Mouse (Mus musculus): ENCODE results near the gene Olfr95. TPM values are rescaled to one million over a fixed set of nuclear protein-coding genes. Genes with fewer than 3 reads are reported as not detected.
A peak's percentile ranks its signal among the peaks of the same experiment; 100 is the strongest.

The Olfr95 gene
- polyA plus RNA-seq, 1 experiment from 2014 or later: not detected

DNA sequence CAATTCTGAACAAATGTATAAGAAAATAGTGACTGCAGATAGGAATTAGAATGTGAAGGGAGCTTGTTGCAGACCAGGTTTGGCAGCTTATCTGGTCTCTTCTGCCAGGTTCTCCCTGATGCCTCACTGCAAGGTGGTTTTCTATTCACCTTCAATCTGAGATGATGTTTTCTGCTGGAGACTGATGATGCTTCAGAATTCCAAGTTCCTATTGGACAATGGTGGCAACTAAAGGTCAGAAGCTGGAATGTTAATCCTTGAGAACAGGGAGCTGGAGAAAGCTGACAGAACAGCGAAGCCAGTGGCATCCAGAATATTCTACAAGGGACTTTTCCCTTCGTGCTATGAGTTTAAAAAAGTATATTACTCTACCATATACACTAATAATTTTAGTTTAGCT is 22.2 kb downstream of the Olfr95 start:
- Histone ChIP-seq H3K4me1 (ENCODE audit: control insufficient read depth, insufficient read depth, low read length) (no peaks in the 10 kb centered on the region), H3K9me3 (ENCODE audit: control insufficient read depth, low read length) (no peaks in the 10 kb centered on the region), H3K4me3 (ENCODE audit: low read depth, low read length) (no peak overlapping the region), H3K9ac (ENCODE audit: low read depth, low read length) (no peak overlapping the region), H3K27me3 (replicated peaks; ENCODE audit: control insufficient read depth, insufficient read depth, low read length) (peaks cover 6% of the 10 kb centered on the region), H3K36me3 (ENCODE audit: control insufficient read depth, insufficient read depth, low read length) (no peaks in the 10 kb centered on the region), H3K27ac (replicated peaks; ENCODE audit: low read depth, low read length) (no peak overlapping the region), H3K4me2 (ENCODE audit: low read depth, low read length) (no peak overlapping the region)
- 34% methylated on average over 2 of the region's 2 CpGs for WGBS
- no peak for ATAC-seq (ENCODE audit: low read depth)
- peak; percentile 4 for DNase-seq (ENCODE audit: low spot score)

DNA sequence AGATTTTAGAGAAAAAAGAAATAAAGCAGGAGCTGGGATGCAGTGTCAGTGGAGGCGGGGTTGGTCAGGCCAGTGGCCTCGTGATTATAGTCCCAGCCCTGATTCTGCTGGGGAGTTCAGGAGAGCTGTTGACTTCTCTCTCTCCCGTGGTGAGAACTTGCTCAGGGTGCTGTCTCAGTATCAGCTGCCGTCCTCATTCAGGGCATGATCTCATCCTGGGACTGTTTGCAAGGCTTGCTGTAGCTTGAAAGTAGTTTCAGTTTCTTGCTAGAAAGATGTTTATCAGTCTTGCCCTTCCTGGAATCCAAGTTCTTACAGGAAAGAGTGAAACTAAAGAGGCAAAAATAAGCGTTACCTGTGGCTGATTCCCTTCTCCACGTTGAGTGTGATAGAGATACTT is 27.4 kb downstream of the Olfr95 start:
- Histone ChIP-seq H3K4me2 (ENCODE audit: low read depth, low read length) (no peak overlapping the region), H3K27me3 (replicated peaks; ENCODE audit: control insufficient read depth, insufficient read depth, low read length) (no peaks in the 10 kb centered on the region), H3K9me3 (ENCODE audit: control insufficient read depth, low read length) (no peaks in the 10 kb centered on the region), H3K27ac (replicated peaks; ENCODE audit: low read depth, low read length) (no peak overlapping the region), H3K4me1 (ENCODE audit: control insufficient read depth, insufficient read depth, low read length) (no peaks in the 10 kb centered on the region), H3K9ac (ENCODE audit: low read depth, low read length) (no peak overlapping the region), H3K4me3 (ENCODE audit: low read depth, low read length) (no peak overlapping the region), H3K36me3 (ENCODE audit: control insufficient read depth, insufficient read depth, low read length) (no peaks in the 10 kb centered on the region)
- WGBS: 45% methylated on average over 6 of the region's 6 CpGs
- ATAC-seq (ENCODE audit: low read depth): no peak
- no peak for DNase-seq (ENCODE audit: low spot score)

DNA sequence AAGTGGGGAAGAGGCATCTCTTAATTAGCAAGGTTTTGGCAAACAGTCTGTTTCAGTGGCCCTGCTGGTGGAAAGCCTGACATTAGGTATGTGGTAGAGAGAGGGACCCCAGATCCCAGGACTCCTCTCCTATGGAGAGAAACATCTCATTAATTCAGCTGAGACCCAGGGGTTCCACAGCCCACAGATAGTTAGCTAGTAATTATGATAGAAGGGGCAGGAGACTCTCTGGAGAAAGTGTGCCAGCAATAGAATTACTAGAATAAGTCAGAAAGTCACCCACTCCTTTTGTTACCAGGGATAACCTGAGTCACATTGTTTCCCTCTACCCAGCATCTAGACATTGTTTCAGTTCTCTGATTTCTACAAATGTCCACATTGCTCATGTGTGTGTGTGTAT is 51.5 kb downstream of the Olfr95 start, which contains the start of gene Olfr93:
Olfr93 (minus strand) TSS at position 101 of the 400 bp plus-strand sequence.
- Histone ChIP-seq H3K4me1 (ENCODE audit: control insufficient read depth, insufficient read depth, low read length) (no peaks in the 10 kb centered on the region), H3K27me3 (replicated peaks; ENCODE audit: control insufficient read depth, insufficient read depth, low read length) (no peaks in the 10 kb centered on the region), H3K9me3 (ENCODE audit: control insufficient read depth, low read length) (no peaks in the 10 kb centered on the region), H3K27ac (replicated peaks; ENCODE audit: low read depth, low read length) (no peak within 1 kb of the TSS), H3K4me2 (ENCODE audit: low read depth, low read length) (no peak within 1 kb of the TSS), H3K9ac (ENCODE audit: low read depth, low read length) (no peak within 1 kb of the TSS), H3K36me3 (ENCODE audit: control insufficient read depth, insufficient read depth, low read length) (no peaks in the 10 kb centered on the region), H3K4me3 (ENCODE audit: low read depth, low read length) (no peak within 1 kb of the TSS)
- no peak for DNase-seq (ENCODE audit: low spot score)
- ATAC-seq (ENCODE audit: low read depth): no peak

Other genes starting within 250 kb of the Olfr95 start
- gene 2410137M14Rik, start 231.9 kb downstream of the Olfr95 start, polyA plus RNA-seq (2014; fragmentation: Nextera tagmentation; extraction: Ambion mirVana): not detected in 2 replicates
- 0.21 and 0.22 TPM in 2 replicates for gene H2-M5, start 223.6 kb downstream of the Olfr95 start, polyA plus RNA-seq (2014; fragmentation: Nextera tagmentation; extraction: Ambion mirVana)
- 45.5 and 64.8 TPM in 2 replicates for gene Zfp57, start 212.0 kb downstream of the Olfr95 start, polyA plus RNA-seq (2014; fragmentation: Nextera tagmentation; extraction: Ambion mirVana)
- gene Mog, start 189.7 kb downstream of the Olfr95 start, polyA plus RNA-seq (2014; fragmentation: Nextera tagmentation; extraction: Ambion mirVana): 0.12 and 0.22 TPM in 2 replicates
- gene Gabbr1, start 167.2 kb downstream of the Olfr95 start, polyA plus RNA-seq (2014; fragmentation: Nextera tagmentation; extraction: Ambion mirVana): 8.4 and 10.2 TPM in 2 replicates
- gene Olfr90, start 124.6 kb downstream of the Olfr95 start, polyA plus RNA-seq (2014; fragmentation: Nextera tagmentation; extraction: Ambion mirVana): 0.12 TPM in 1 of 2 replicates, not detected in the other
- gene Olfr91, start 114.8 kb downstream of the Olfr95 start, polyA plus RNA-seq (2014; fragmentation: Nextera tagmentation; extraction: Ambion mirVana): 0.04 TPM in 1 of 2 replicates, not detected in the other
- not detected in 2 replicates for gene Olfr92, start 93.0 kb downstream of the Olfr95 start, polyA plus RNA-seq (2014; fragmentation: Nextera tagmentation; extraction: Ambion mirVana)
- not detected in 2 replicates for gene Olfr93, start 51.6 kb downstream of the Olfr95 start, polyA plus RNA-seq (2014; fragmentation: Nextera tagmentation; extraction: Ambion mirVana)
- 0.22 TPM in 1 of 2 replicates, not detected in the other for gene Ubd, start 19.2 kb downstream of the Olfr95 start, polyA plus RNA-seq (2014; fragmentation: Nextera tagmentation; extraction: Ambion mirVana)
- gene Olfr94, start 12.1 kb downstream of the Olfr95 start, polyA plus RNA-seq (2014; fragmentation: Nextera tagmentation; extraction: Ambion mirVana): 0.10 and 0.21 TPM in 2 replicates
- gene Olfr96, start 7.0 kb upstream of the Olfr95 start, polyA plus RNA-seq (2014; fragmentation: Nextera tagmentation; extraction: Ambion mirVana): 0.29 TPM in 1 of 2 replicates, not detected in the other
- not detected in 2 replicates for gene Olfr97, start 24.2 kb upstream of the Olfr95 start, polyA plus RNA-seq (2014; fragmentation: Nextera tagmentation; extraction: Ambion mirVana)
- gene Olfr98, start 50.6 kb upstream of the Olfr95 start, polyA plus RNA-seq (2014; fragmentation: Nextera tagmentation; extraction: Ambion mirVana): not detected in 2 replicates
- gene H2-M3, start 57.1 kb upstream of the Olfr95 start, polyA plus RNA-seq (2014; fragmentation: Nextera tagmentation; extraction: Ambion mirVana): 1.5 and 2.1 TPM in 2 replicates
- 0.25 TPM in 1 of 2 replicates, not detected in the other for gene Olfr99, start 70.3 kb upstream of the Olfr95 start, polyA plus RNA-seq (2014; fragmentation: Nextera tagmentation; extraction: Ambion mirVana)
- not detected in 2 replicates for gene Olfr101, start 91.2 kb upstream of the Olfr95 start, polyA plus RNA-seq (2014; fragmentation: Nextera tagmentation; extraction: Ambion mirVana)
- gene Olfr102, start 103.9 kb upstream of the Olfr95 start, polyA plus RNA-seq (2014; fragmentation: Nextera tagmentation; extraction: Ambion mirVana): not detected in 2 replicates
- gene Olfr103, start 126.6 kb upstream of the Olfr95 start, polyA plus RNA-seq (2014; fragmentation: Nextera tagmentation; extraction: Ambion mirVana): 0.18 TPM in 1 of 2 replicates, not detected in the other
- gene Olfr104-ps, start 146.5 kb upstream of the Olfr95 start, polyA plus RNA-seq (2014; fragmentation: Nextera tagmentation; extraction: Ambion mirVana): 0.08 TPM in 1 of 2 replicates, not detected in the other
- gene Olfr105-ps, start 165.9 kb upstream of the Olfr95 start, polyA plus RNA-seq (2014; fragmentation: Nextera tagmentation; extraction: Ambion mirVana): not detected in 2 replicates
- not detected in 2 replicates for gene Olfr106-ps, start 177.3 kb upstream of the Olfr95 start, polyA plus RNA-seq (2014; fragmentation: Nextera tagmentation; extraction: Ambion mirVana)
- not detected in 2 replicates for gene Olfr107, start 186.1 kb upstream of the Olfr95 start, polyA plus RNA-seq (2014; fragmentation: Nextera tagmentation; extraction: Ambion mirVana)
- gene Olfr108, start 232.4 kb upstream of the Olfr95 start, polyA plus RNA-seq (2014; fragmentation: Nextera tagmentation; extraction: Ambion mirVana): not detected in 2 replicates
- gene Olfr109, start 245.8 kb upstream of the Olfr95 start, polyA plus RNA-seq (2014; fragmentation: Nextera tagmentation; extraction: Ambion mirVana): not detected in 2 replicates